Mouse (Mus musculus): ENCODE results near the gene Hoxb6. TPM values are rescaled to one million over a fixed set of nuclear protein-coding genes. Genes with fewer than 3 reads are reported as not detected.

The Hoxb6 gene
- total and polyA plus RNA-seq, 3 experiments = 0.53 to 1.1 TPM; not detected in 1

DNA sequence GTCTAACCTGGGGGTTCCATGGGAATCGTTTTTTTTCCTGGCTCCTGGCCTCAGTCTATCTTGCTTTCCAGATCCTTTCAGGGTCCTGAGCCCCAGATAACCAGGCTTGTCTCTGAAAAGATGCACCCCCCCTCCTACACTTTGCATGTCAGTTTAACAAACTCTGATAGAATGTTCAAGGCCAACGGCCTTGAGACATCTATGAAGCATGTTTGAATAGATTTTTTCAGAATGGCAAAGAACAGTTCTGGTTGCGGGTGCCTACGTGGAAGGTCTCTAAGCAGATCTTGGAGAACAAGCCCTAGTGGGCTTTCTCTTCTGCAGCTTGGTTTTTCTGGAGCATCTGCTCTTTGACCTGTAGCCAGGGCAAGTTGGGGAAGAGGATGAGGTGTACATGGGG is 16.5 kb downstream of the Hoxb6 start:
- no peak overlapping the region for H3K4me2 ChIP-seq (ENCODE audit: insufficient read depth, low read depth, poor library complexity, severe bottlenecking)
- no peaks in the 10 kb centered on the region for H3K36me3 ChIP-seq (replicated peaks in 1 of 2; ENCODE audit: control insufficient read depth in 1 of 2, insufficient read depth in 1 of 2, low read length in 1 of 2)
- TF ChIP-seq ZKSCAN1 (IDR thresholded peaks at IDR 0.05; ENCODE audit: borderline replicate concordance, low read depth, low read length) (no peak), ZNF384 (IDR thresholded peaks at IDR 0.05; ENCODE audit: low read depth, low read length) (no peak), JUN (IDR thresholded peaks at IDR 0.05; ENCODE audit: insufficient read depth, low read depth, low read length) (no peak)
- no peak overlapping the region for H3K27ac ChIP-seq (ENCODE audit: insufficient read depth, low read depth)
- no peak for DNase-seq (ENCODE audit: extremely low read depth)
- H3K9ac ChIP-seq (ENCODE audit: insufficient read depth, low read depth) = no peak overlapping the region
- no peaks in the 10 kb centered on the region for H3K79me2 ChIP-seq (replicated peaks; ENCODE audit: control insufficient read depth, extremely low read depth, insufficient read depth, poor library complexity, severe bottlenecking)
- H3K4me1 ChIP-seq (ENCODE audit: control insufficient read depth in 1 of 2, insufficient read depth in 2 of 2) = peaks cover 0 to 21% of the 10 kb centered on the region in 2 experiments; a peak in 2 of 4 replicates
- H3K27me3 ChIP-seq (replicated peaks) = peaks cover 70% of the 10 kb centered on the region
- in situ Hi-C loops (cut with MboI; ENCODE audit: low pct_ligation_motif_present, low pct_unique_long_range_greater_than_20kb, low sequenced_read_pairs) (loop anchor here (25.0 kb wide), 1 partner anchor 229 kb away; no protein-coding TSS in a partner anchor), dilution Hi-C loops (cut with MboI; ENCODE audit: extremely low pct_ligation_motif_present, extremely low pct_unique_long_range_greater_than_20kb, low sequenced_read_pairs) (no loop called here)
- peaks cover 2% of the 10 kb centered on the region for H3K9me3 ChIP-seq (replicated peaks; ENCODE audit: low read length)
- H3K4me3 ChIP-seq (replicated peaks in 1 of 3; ENCODE audit: low read depth in 2 of 3, low read length in 2 of 3, poor library complexity in 1 of 3) = no peak overlapping the region

DNA sequence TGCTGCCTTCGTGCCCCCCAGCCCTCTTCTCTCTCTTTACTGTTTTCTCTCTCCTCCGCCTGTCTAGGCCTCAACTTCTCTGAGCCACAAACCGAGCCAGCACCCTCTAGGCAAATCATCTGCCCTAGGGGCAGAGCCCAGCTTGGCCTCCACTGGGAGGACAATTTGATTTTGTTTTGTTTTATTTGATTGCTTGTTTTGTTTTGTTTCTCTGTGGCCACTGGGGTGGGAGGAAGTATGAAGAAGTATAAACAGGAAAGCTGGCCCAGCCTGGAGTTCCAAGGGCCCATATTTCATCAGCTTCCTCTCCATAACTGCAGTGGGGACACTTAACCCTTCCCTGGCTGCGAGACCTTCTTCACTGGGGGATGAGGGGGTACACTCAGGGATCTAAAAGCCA is 17.0 kb downstream of the Hoxb6 start:
- DNase-seq (ENCODE audit: extremely low read depth) = no peak
- dilution Hi-C loops (cut with MboI; ENCODE audit: extremely low pct_ligation_motif_present, extremely low pct_unique_long_range_greater_than_20kb, low sequenced_read_pairs) = no loop called here
- Histone ChIP-seq H3K4me3 (replicated peaks in 1 of 3; ENCODE audit: low read depth in 2 of 3, low read length in 2 of 3, poor library complexity in 1 of 3) (no peak overlapping the region), H3K9ac (ENCODE audit: insufficient read depth, low read depth) (no peak overlapping the region), H3K4me2 (ENCODE audit: insufficient read depth, low read depth, poor library complexity, severe bottlenecking) (no peak overlapping the region), H3K27me3 (replicated peaks) (peaks cover 72% of the 10 kb centered on the region), H3K27ac (ENCODE audit: insufficient read depth, low read depth) (no peak overlapping the region), H3K4me1 (ENCODE audit: control insufficient read depth in 1 of 2, insufficient read depth in 2 of 2) (peaks cover 0 to 21% of the 10 kb centered on the region in 2 experiments; a peak in 2 of 4 replicates), H3K9me3 (replicated peaks; ENCODE audit: low read length) (no peaks in the 10 kb centered on the region), H3K79me2 (replicated peaks; ENCODE audit: control insufficient read depth, extremely low read depth, insufficient read depth, poor library complexity, severe bottlenecking) (no peaks in the 10 kb centered on the region), H3K36me3 (replicated peaks in 1 of 2; ENCODE audit: control insufficient read depth in 1 of 2, insufficient read depth in 1 of 2, low read length in 1 of 2) (no peaks in the 10 kb centered on the region)
- in situ Hi-C loops (cut with MboI; ENCODE audit: low pct_ligation_motif_present, low pct_unique_long_range_greater_than_20kb, low sequenced_read_pairs) = loop anchor here (25.0 kb wide), 1 partner anchor 228 kb away; no protein-coding TSS in a partner anchor
- TF ChIP-seq RAD21 (IDR thresholded peaks at IDR 0.05; ENCODE audit: low read depth, low read length) (no peak), ZC3H11A (IDR thresholded peaks at IDR 0.05; ENCODE audit: low read depth, low read length) (no peak), SMC3 (IDR thresholded peaks at IDR 0.05; ENCODE audit: low read depth, low read length) (no peak), JUN (IDR thresholded peaks at IDR 0.05; ENCODE audit: insufficient read depth, low read depth, low read length) (no peak), CTCF (conservative IDR thresholded peaks at IDR 0.05 in 1 of 2, IDR thresholded peaks at IDR 0.05 in 1 of 2; ENCODE audit: low read depth in 2 of 2, low read length in 2 of 2) (no peak), E2F4 (IDR thresholded peaks at IDR 0.05; ENCODE audit: insufficient replicate concordance, low read depth, low read length) (no peak), MXI1 (IDR thresholded peaks at IDR 0.05; ENCODE audit: low read depth, low read length) (no peak), NRF1 (IDR thresholded peaks at IDR 0.05; ENCODE audit: low read depth, low read length) (no peak), MAZ (IDR thresholded peaks at IDR 0.05; ENCODE audit: low read depth, low read length) (no peak), USF2 (conservative IDR thresholded peaks at IDR 0.05; ENCODE audit: low read depth, low read length) (no peak), GABPA (IDR thresholded peaks at IDR 0.05; ENCODE audit: insufficient replicate concordance, low read depth, low read length) (no peak)
